Mouse (Mus musculus) neutrophil, adult 5-6 weeks (primary cell): ENCODE data around the gene Sptb. TPM values are rescaled to one million over a fixed set of nuclear protein-coding genes. Genes with fewer than 3 reads are reported as not detected.
A peak's percentile ranks its signal among the peaks of the same experiment; 100 is the strongest.

Source experiments
- ATAC-seq: fragments of 151-379, 151-347 bp; 2 replicates; pipeline ENCODE4 v1.8.0; 2017; ENCODE audit warnings: mild to moderate bottlenecking, moderate TSS enrichment; ENCODE audit not compliant: insufficient number of reproducible peaks, poor library complexity, low FRiP score, severe bottlenecking; ENCODE audit errors: extremely low read depth
- total RNA-seq: library from RNA; stranded (forward); fragments of 200-1000 nt; gene quantifications from 2 replicates; pipeline ENCODE4 v1.2.3, GENCODE M21; 2017

Sptb gene
- total RNA-seq, 1 experiment from 2014 or later, result 2.0 TPM

DNA sequence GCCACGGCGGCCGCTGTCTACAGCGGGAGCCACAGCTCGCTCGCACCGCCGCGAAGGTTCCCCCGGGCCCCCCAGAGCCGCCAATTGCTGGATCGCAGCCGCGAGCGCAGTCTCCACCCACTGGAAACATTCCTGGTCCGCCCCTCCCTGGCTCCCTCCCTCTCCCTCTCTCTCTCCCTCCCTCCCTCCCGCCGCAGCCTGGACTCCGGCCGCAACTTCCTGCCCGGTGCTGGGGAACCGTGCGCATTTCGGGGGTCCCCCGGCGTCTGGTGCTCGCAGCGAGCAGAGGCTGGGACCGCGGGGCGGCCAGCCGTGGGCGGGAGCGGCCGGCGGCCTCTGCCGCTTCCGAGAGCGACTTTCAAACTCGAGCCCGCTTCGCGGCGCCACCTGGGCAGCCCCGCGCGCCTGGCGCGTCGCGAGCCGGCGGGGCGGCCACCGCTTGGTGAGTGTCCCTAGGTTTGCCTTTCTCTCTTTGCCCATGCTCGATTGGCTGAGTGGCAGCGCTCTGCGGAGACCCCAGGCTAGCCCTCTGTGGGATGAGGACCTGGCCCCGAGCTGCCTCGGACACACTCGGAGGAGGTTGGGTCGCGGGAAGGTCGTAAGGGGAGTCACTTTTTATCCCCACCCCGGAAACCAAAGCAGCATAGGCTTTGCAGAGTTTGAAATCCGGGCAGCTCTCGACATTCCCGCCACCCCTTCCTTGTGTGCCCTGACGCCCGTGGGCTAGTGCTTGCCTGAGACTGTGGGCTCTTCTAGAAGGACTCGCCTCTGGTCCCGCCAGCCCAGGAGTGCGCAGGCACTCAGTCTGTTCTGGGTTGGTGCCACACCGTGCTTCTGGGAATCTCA is 176.7 kb downstream of the Sptb start:
- ATAC-seq, result 0 out of 2 replicates have a peak, but pooled peaks have one; percentile 16

GRCm38 (mm10) chr12:76532926-76533376 is 177.4 kb downstream of the Sptb start:
- ATAC-seq, result no peak

DNA sequence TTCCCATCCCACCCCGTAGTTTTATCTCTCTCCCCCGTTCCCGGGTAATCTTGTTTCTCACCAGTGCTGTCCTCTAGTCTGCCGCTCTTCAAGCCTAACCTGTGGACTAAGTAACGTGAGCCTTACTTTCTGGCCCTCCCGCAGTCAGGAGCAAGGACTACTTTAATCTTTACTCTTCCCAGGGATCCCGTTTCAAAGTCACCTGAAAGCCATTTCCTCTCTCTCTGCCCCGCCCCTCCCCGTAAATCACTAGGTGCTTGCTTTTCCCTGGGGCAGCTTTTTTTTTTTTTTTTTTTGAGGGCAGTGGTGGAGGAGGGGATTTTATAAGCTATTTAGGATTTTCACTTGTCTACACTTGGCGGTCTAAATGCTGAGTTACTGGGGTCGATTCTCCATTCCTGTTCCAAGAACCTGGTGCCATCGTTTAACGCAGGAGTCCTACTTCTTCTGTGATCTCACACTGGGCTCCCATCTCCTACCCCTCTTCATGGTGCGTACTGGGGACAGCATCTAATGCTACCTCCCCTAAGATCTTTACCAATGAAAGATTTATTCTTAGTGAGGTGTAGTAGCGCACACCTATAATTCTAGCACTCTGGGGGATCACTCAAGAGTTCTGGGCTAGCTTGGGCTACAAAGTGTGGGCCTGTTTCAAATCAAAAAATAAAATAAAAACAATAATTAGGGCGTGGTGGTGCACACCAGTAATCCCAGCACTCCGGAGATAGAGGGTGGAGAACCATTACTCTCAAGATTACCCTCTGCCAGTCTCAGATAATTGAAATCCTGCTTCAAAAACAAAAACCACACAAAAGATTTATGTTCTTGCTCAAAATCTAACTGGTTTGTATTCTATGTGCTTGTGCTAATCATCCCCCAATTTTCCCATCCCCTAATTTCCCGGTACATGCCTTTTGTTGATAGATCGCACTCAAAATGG is 178.1 kb downstream of the Sptb start:
- ATAC-seq, result no peak

- ATAC-seq, result no peak
Observed at GRCm38 (mm10) chr12:76530580-76531139, 179.7 kb downstream of the Sptb start, which contains the start of gene Plekhg3. Gene Plekhg3 (plus strand): TSS chr12:76530891.

Other genes starting within 250 kb of the Sptb start
- 47.4 and 51.1 TPM in 2 replicates for gene Plekhg3, start 179.7 kb downstream of the Sptb start, total RNA-seq
- 31.2 and 49.4 TPM in 2 replicates for gene Churc1, start 55.0 kb upstream of the Sptb start, total RNA-seq
- gene Fntb, start 55.0 kb upstream of the Sptb start, total RNA-seq, result 6.2 and 6.4 TPM in 2 replicates
- gene Gpx2, start 85.0 kb upstream of the Sptb start, total RNA-seq, result not detected in 2 replicates
- not detected in 2 replicates for gene Rab15, start 112.4 kb upstream of the Sptb start, total RNA-seq